Mouse (Mus musculus): ENCODE results near the gene Mrpl28. TPM values are rescaled to one million over a fixed set of nuclear protein-coding genes. Genes with fewer than 3 reads are reported as not detected.
A peak's percentile ranks its signal among the peaks of the same experiment; 100 is the strongest.

Mrpl28 gene
- polyA plus RNA-seq, 1 experiment from 2014 or later, result 175 TPM

DNA sequence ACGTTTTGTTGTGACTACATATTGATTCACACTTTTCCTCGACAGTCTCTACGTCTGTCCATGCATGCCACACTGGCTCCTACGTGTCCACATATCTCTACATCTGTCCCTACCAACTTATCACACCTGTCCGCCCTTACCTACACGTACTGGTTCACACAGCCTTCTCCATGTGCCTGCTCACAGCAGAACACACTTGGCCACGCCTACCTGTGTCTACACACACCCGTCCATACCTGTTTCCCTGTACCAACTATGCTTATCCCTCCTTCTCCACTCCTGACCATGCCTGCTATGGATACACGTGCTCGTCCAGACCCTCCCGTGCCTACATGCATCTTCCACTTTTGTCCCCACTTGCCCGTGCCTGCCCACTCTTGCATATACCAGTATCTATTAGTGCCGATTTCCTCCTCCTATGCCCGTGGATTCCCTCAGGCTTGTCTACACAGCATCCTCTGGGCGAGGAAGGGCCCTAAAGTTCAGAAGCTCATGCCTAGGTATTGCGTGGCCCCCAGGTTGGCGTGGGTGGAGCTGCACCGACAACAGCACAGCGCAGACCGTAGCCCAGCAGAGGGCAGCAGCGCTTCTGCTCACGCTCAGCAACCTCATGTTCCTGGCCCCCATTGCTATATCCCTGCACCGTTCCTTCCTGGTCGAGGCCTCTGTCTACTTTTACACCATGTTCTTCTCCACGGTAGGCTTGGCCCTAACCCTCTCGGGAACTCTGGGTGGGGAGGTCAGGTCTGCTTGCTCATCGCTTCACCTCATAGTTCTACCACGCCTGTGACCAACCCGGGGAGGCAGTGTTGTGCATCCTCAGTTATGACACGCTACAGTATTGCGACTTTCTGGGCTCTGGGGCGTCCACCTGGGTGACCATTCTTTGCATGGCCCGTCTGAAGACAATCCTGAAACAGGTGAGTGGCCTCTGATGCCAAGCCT is 3.3 kb upstream of the Mrpl28 start:
- WGBS, result 45% methylated on average over 33 of the region's 33 CpGs
- no peak overlapping the region for H3K9ac ChIP-seq (ENCODE audit: low read depth, low read length)

DNA sequence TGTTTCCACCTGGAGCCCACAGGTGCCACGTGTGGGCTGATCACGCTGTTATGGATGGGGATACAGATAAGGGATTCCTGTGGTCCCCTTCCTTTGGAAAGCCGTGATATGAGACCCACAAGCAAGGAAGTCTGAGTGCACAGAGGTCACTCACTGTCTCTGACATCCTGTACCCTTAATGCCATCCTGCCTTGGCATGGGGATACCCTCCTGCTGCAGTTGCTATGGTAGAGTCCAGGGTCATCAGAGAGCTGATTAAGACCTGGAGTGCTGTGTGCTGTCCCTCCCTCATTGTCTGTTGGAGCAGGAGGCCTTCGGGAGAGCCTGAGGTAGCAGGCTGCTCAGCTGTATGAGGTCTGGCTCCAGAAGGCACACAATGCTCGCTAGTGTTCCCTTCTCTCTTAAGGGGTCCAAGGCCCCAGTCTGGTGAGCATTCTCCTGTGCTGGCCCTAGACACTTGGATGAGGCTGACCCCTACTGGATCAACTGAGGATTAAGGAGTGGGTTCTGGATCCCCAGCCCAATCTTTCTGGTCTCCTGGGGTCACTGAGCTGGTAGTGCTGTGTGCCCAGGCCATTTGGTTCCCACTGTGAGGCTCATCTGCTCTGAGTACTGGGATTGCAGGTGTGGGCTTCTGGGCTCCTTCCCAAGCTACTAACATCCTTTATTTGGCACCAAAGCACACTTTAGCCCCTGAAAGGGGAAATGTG is 714 bp upstream of the Mrpl28 start:
- no peak overlapping the region for H3K9ac ChIP-seq (ENCODE audit: low read depth, low read length)
- H3K4me1 ChIP-seq (replicated peaks; ENCODE audit: insufficient read depth, low read length), result peaks cover 8% of the 10 kb centered on the region; the same call in 1 of the 2 replicates
- H3K27me3 ChIP-seq (ENCODE audit: insufficient read depth, low read length), result no peaks in the 10 kb centered on the region
- TF ChIP-seq CTCF (IDR thresholded peaks at IDR 0.05; ENCODE audit: low read depth), result peak; percentile 18; the same call in 1 of the 2 replicates
- no peak for DNase-seq (ENCODE audit: low spot score)
- no peak overlapping the region for H3K4me3 ChIP-seq (replicated peaks; ENCODE audit: low read depth, low read length)
- H3K4me2 ChIP-seq (ENCODE audit: low read length), result no peak overlapping the region
- ATAC-seq (replicated peaks; ENCODE audit: low FRiP score, low read depth), result no peak
- no peak overlapping the region for H3K27ac ChIP-seq
- WGBS, result 63% methylated on average over 5 of the region's 5 CpGs
- H3K9me3 ChIP-seq (replicated peaks; ENCODE audit: low read length), result no peaks in the 10 kb centered on the region
- H3K36me3 ChIP-seq (ENCODE audit: insufficient read depth, low read length), result peaks cover 5% of the 10 kb centered on the region; the same call in 1 of the 2 replicates

More for the DNA sequence above, 3.3 kb upstream of the Mrpl28 start:
- Histone ChIP-seq H3K4me2 (ENCODE audit: low read length) (no peak overlapping the region), H3K36me3 (ENCODE audit: insufficient read depth, low read length) (no peaks in the 10 kb centered on the region), H3K27me3 (ENCODE audit: insufficient read depth, low read length) (peaks cover 8% of the 10 kb centered on the region; the same call in 1 of the 2 replicates), H3K4me3 (replicated peaks; ENCODE audit: low read depth, low read length) (no peak overlapping the region), H3K27ac (no peak overlapping the region), H3K4me1 (replicated peaks; ENCODE audit: insufficient read depth, low read length) (peaks cover 9% of the 10 kb centered on the region; the same call in 1 of the 2 replicates), H3K9me3 (replicated peaks; ENCODE audit: low read length) (no peaks in the 10 kb centered on the region)
- ATAC-seq (replicated peaks; ENCODE audit: low FRiP score, low read depth) (no peak), DNase-seq (ENCODE audit: low spot score) (peak; percentile 83)
- peak; percentile 85 for TF ChIP-seq CTCF (IDR thresholded peaks at IDR 0.05; ENCODE audit: low read depth)

DNA sequence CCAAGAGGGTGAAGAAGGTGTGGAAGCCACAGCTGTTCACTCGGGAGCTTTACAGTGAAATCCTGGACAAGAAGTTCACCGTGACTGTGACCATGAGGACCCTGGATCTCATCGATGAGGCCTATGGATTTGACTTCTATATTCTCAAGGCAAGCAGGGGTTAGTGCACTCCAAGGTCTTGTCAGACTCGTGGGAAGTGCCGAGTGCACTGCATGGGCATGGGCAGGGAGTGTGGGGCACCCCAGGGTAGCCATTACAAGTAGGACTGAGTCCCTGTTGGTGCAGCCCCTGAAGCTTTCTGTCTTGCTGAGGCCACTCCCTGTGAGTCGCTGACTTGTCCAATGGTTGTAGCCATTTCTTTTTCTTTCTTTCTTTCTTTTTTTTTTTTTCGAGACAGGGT is 1.3 kb downstream of the Mrpl28 start:
- H3K4me1 ChIP-seq (replicated peaks; ENCODE audit: insufficient read depth, low read length), result peaks cover 8% of the 10 kb centered on the region; the same call in 1 of the 2 replicates
- DNase-seq (ENCODE audit: low spot score) (no peak), ATAC-seq (replicated peaks; ENCODE audit: low FRiP score, low read depth) (no peak)
- peak overlapping the region; percentile 78 for H3K4me2 ChIP-seq (ENCODE audit: low read length)
- H3K27ac ChIP-seq, result no peak overlapping the region
- H3K9ac ChIP-seq (ENCODE audit: low read depth, low read length), result peak overlapping the region; percentile 70
- no peaks in the 10 kb centered on the region for H3K27me3 ChIP-seq (ENCODE audit: insufficient read depth, low read length)
- H3K4me3 ChIP-seq (replicated peaks; ENCODE audit: low read depth, low read length), result peak overlapping the region; percentile 71; the same call in 1 of the 2 replicates
- peaks cover 10% of the 10 kb centered on the region for H3K36me3 ChIP-seq (ENCODE audit: insufficient read depth, low read length)
- 86% methylated on average over 7 of the region's 7 CpGs for WGBS
- TF ChIP-seq CTCF (IDR thresholded peaks at IDR 0.05; ENCODE audit: low read depth), result no peak
- H3K9me3 ChIP-seq (replicated peaks; ENCODE audit: low read length), result no peaks in the 10 kb centered on the region

DNA sequence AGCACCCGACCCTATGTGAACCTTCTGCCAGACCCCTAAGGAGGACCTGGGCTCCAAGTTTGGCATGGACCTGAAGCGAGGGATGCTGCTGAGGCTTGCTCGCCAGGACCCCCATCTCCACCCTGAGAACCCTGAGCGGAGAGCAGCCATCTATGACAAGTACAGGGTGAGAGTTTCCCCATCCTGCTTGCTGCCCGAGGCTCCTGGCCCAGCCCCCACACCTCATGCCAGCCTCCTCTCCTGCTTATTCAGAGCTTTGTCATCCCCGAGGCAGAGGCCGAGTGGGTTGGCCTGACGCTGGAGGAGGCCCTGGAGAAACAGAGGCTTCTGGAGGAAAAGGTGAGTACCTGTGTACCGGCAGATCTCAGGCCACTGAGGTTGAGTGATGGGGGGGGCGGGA is 1.9 kb downstream of the Mrpl28 start:
- H3K4me3 ChIP-seq (replicated peaks; ENCODE audit: low read depth, low read length), result no peak overlapping the region
- H3K4me2 ChIP-seq (ENCODE audit: low read length), result no peak overlapping the region
- no peak overlapping the region for H3K27ac ChIP-seq
- H3K9ac ChIP-seq (ENCODE audit: low read depth, low read length), result no peak overlapping the region
- peaks cover 8% of the 10 kb centered on the region; the same call in 1 of the 2 replicates for H3K4me1 ChIP-seq (replicated peaks; ENCODE audit: insufficient read depth, low read length)
- TF ChIP-seq CTCF (IDR thresholded peaks at IDR 0.05; ENCODE audit: low read depth), result no peak
- H3K36me3 ChIP-seq (ENCODE audit: insufficient read depth, low read length), result peaks cover 17% of the 10 kb centered on the region
- H3K27me3 ChIP-seq (ENCODE audit: insufficient read depth, low read length), result no peaks in the 10 kb centered on the region
- WGBS, result 92% methylated on average over 10 of the region's 10 CpGs
- no peak for ATAC-seq (replicated peaks; ENCODE audit: low FRiP score, low read depth)
- DNase-seq (ENCODE audit: low spot score), result no peak
- H3K9me3 ChIP-seq (replicated peaks; ENCODE audit: low read length), result no peaks in the 10 kb centered on the region

DNA sequence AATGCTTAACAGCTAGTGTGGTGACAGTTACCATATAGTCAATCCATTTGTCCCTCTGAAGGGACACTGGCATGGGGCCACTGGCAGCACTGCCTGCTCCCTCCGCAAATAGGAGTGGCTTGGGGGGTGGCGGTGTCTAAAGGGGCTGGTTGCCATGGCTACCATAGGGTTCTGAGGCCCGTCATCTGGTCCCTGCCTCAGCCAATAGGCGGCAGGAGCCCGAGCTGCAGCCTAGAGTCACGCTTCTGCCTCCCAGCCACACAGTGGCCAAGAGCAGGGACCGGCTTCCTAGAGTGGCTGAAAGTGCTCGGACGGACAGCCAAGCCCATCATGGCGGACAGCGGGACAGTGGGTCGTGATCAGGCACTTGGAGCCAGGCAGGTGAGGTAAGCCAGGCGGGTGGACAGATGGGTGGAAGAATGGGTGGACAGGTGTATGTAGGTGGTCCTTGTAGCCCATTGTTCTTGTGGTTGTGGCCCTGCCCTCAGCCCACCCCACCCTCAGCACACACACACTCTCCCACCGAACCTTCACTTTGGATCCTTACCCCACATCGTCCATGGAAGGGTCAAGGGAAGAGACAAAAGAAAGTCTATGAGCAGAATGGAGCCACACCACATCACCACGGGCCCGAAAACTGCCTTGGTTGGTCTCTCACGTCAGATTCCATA is 7.9 kb downstream of the Mrpl28 start:
- Histone ChIP-seq H3K4me2 (ENCODE audit: low read length) (no peak overlapping the region), H3K27ac (no peak overlapping the region), H3K36me3 (ENCODE audit: insufficient read depth, low read length) (peaks cover 28% of the 10 kb centered on the region), H3K4me3 (replicated peaks; ENCODE audit: low read depth, low read length) (no peak overlapping the region), H3K9ac (ENCODE audit: low read depth, low read length) (no peak overlapping the region), H3K4me1 (replicated peaks; ENCODE audit: insufficient read depth, low read length) (no peaks in the 10 kb centered on the region), H3K9me3 (replicated peaks; ENCODE audit: low read length) (no peaks in the 10 kb centered on the region), H3K27me3 (ENCODE audit: insufficient read depth, low read length) (no peaks in the 10 kb centered on the region)
- no peak for DNase-seq (ENCODE audit: low spot score)
- ATAC-seq (replicated peaks; ENCODE audit: low FRiP score, low read depth), result no peak
- WGBS, result 88% methylated on average over 18 of the region's 18 CpGs
- no peak for TF ChIP-seq CTCF (IDR thresholded peaks at IDR 0.05; ENCODE audit: low read depth)
